Mouse (Mus musculus): ENCODE measurements around the gene Olfr802.

Gene Olfr802

DNA sequence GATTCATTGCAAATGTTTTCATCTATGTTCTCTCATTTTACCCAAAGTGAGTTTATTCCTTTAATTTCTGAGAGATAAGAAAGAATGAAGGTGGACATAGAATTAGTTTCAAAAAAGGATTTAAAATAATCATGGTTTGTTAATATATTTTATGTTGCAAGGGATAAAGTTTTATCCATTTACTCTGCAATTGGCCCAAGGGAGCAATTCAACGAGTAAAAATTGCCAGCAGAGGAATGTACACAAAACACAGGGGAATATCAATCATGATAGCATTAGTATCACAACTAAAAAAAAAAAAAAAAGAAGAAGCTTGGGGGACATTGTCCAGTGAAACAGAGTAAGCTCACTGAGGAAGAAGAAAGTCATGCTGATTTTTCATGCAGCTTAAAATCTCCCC lies at the start of gene Olfr802:
TSS of gene Olfr802 (minus strand) at position 101 of the 400 bp plus-strand sequence.
- DNase-seq = no peak

- no peak for DNase-seq
Measured at GRCm38 (mm10) chr10:129729275-129729674, 41.3 kb upstream of the Olfr802 start, which contains the start of gene Olfr805. Gene Olfr805 (minus strand): TSS chr10:129729375.

GRCm38 (mm10) chr10:129702910-129703309 lies 14.9 kb upstream of the Olfr802 start, which contains the start of gene Olfr804:
Gene Olfr804 (plus strand): TSS chr10:129703210.
- no peak for DNase-seq

DNA sequence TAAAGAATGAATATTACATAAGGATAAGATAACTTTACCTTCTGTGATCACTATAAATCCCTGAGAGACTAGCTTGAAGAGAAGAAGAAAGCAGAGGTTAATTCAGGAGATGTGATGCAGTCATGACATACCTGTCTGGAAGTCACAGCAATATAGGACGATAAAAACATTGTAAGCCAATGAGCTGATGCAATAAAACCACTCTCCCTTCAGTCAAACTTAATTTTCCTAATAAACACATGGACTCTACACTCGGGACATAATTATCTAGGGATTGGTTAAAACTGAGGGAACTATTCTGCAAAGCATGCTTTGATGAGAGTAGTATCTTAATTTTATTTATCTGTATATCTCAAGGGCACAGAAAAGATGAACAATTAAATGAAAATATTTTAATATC lies 6.2 kb upstream of the Olfr802 start, which contains the start of gene Olfr803:
TSS of gene Olfr803 (minus strand) at position 101 of the 400 bp plus-strand sequence.
- no peak for DNase-seq

DNA sequence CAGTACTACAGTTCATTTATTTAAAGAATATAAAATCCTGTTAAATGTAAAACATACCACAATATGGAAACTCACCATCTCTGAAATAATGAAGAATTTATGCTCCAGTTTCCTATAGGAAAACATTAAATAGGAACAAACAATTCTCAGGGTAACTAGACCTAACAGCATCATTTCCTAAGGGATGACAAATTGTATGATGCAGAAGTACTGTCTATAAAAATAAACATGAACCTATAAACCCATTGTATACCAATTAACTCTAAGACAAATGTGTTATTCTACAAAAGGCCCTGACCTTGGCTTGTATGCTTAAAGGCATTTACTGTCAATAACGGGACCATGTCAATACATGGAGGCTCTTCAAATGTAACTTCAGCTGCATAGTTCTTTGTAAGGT lies 14.2 kb downstream of the Olfr802 start, which contains the start of gene Olfr801:
TSS of gene Olfr801 (minus strand) at position 101 of the 400 bp plus-strand sequence.
- DNase-seq = no peak

DNA sequence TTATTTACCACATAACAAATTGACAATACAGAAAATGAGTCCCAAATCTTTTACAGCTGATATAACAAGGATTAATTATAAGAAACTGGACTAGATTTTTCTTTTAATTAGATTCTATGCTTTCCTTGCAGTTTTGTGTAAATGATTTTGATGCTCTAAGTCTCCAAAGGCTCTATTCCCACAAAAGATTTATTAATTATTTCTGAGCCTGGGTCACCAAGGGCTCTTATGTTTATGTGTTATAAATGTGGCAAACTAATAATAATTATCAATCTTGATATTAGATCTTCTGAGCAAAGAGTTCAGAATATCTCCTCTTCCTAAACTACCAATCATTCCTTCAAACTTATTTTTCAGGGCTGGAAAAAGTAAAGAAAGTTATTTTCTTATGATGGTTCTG lies 30.6 kb downstream of the Olfr802 start, which contains the start of gene Olfr800:
TSS of gene Olfr800 (plus strand) at position 301 of the 400 bp plus-strand sequence.
- DNase-seq = no peak

GRCm38 (mm10) chr10:129651763-129652162 lies 36.2 kb downstream of the Olfr802 start:
- no peak for DNase-seq

DNA sequence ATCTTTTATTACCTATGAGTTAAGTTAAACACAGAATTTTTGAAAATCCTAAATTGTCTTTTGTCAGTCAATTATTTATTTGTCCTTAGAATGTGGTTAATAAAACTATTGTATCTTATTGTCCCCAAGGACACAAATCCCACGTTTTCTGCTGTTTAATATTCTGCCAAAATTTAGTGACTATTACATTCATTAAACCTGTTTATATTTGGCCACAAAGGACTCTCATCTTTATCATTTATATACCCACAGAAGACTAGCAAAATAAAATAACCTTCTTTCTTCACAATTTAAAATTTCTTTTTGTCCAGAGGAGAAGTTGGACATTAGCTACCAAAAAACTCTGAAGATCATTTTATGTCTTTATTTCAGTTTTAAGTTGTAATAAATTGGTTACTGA lies 50.8 kb downstream of the Olfr802 start, which contains the start of gene Olfr799:
TSS of gene Olfr799 (plus strand) at position 301 of the 400 bp plus-strand sequence.
- no peak for DNase-seq

DNA sequence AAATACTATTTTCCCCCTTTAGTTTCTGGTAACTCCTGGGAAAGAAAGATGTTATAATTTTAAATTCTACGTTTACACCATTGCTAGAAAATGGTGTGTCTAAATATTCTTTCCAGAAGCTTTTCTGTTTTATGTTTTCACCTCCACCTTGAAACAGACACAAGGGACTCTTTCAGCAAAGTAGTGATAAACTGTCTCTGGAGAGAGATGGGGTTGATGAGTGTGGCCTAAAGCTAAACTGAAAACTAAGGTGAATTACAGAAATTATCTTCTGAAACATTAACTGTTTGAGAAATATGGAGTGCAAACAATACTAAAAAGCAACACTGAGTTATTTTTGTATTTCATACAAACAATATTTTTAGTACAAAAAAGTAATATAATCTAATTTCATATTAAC lies 60.1 kb downstream of the Olfr802 start, which contains the start of gene Olfr798:
TSS of gene Olfr798 (minus strand) at position 101 of the 400 bp plus-strand sequence.
- no peak for DNase-seq

Data from spleen, adult 18-20 months (tissue).